Mouse (Mus musculus) B cell, adult 2 months (primary cell): Measurements from ENCODE around the gene Asl.

Experiments
- DNase-seq, 2 experiments: peaks; one replicate each; pipeline ENCODE4 v3.0.0; 2022

Gene Asl

DNA sequence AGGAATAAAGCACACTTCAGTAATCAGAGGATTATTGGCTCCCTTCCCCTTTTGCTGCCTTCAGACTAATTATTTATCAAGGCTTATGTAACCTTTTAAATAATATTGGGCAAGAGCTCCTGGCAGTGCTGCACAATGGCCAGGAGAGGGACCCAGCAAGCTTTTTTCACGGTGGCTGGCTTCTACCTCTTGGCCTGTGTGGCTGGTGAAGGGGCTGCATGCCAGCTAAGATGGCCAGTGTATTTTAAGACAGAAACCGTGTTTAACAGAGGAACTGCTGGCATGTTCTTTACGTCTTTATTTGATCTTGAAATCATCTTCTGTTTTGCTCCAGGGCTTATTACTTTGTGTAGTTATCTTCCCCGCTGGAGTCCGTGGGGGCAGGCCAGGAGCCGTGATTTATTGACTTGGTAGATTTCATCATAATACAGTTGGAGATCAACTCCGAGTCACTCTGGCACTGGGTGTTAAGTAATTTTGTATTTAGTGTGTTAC, 15.2 kb upstream of the Asl start:
- DNase-seq = peak; percentile 32 to 34

DNA sequence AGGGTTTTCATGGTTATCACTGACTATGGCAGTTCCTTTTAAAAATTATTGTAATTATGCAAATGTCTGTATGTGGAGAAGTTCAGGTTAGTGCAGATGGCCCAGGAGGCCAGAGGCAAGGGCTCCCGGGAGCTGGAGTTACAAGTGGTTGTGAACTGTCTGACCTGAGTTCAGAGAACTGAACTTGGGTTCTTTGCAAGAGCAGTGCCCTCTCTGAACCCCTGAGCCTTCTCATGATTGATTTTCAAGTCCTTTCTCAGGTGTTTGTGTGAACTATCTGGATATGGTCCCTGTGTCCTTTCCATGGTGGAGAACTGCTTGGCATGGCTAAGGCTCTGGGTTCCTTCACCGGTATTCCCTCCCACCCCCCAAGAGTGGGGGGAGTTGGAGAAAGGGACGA, 14.7 kb upstream of the Asl start:
- DNase-seq = no peak

GRCm38 (mm10) chr5:130041262-130041661, 12.2 kb upstream of the Asl start:
- no peak for DNase-seq

DNA sequence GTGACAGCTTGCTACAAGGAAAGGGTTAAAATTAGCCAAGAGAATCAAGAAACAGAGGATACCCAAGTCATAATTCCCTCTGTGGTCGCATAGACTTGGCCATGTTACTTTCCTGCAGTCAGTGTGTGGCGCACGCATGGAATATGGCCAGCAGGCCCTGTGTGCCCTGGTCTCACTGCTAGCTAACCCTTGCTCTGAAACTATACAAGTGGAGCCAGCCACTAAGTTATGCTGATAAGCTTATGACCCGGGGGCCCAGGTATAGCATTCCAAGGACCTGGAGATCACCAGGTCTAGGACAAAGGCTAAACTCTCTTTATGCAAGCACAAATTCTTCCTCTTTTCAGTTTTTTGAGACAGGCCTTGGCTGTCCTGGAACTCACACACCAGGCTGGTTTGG, 11.8 kb upstream of the Asl start:
- no peak for DNase-seq

GRCm38 (mm10) chr5:130037752-130038455, 8.9 kb upstream of the Asl start:
- peak; percentile 63 to 66 for DNase-seq

DNA sequence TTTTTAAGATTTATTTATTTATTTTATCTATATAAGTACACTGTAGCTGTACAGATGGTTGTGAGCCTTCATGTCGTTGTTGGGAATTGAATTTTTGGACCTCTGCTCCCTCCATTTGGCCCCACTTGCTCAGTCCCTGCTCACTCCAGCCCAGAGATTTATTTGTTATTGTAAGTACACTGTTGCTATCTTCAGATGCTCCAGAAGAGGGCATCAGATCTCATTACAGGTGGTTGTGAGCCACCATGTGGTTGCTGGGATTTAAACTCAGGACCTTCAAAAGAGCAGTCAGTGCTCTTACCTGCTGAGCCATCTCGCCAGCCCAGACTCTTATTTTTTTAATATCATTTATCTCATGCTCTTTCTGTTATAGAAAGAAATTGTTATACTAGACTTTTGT, 7.3 kb upstream of the Asl start:
- peak; percentile 19 to 32 for DNase-seq

GRCm38 (mm10) chr5:130033869-130034268, 4.8 kb upstream of the Asl start:
- no peak for DNase-seq

DNA sequence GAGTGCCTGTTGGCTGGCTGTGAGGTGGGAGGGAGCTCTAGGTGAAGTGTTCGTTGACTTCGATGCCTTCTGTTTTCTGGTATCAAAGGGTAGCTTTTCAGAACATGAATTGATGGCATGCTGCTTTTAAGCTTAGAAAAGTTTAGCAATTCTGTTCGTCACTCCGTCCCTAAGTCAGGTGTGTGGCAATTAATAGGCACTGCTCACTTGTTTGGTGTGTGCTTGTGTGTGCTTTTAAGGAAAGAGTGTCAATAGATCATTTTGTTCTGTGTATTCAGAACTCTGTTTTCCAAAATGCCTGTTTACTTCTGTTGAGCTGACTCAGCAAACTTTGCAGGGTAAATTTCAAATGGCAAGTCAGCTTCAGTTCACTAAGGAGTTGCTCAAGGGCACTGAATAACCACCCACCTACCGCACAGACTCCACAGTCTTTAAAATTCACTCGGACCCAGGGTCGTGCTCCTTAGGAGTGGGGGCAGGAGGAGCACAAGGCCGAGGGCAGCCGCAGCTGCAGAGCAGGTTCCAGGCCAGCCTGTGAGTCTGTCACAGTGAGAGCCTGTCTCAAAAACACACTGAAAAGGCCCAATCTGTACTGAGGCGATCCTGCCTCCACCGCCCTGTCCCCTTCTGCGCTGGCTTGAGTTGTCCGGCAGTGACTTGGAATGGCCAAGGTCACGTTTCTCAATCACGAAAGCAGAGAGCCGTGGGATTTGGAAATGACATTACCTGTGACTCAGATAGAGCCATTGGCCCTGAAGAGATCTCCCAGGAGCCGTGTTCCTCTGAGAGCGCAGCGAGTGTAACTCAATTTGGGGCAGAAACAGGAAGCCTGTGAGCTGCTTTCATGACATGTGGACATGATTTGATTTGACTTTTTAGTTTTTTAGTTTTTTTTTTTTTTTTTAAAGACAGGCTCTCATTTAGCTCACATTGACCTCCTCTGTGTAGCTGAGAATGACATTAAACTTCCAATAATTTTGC, 2.7 kb upstream of the Asl start:
- no peak for DNase-seq

DNA sequence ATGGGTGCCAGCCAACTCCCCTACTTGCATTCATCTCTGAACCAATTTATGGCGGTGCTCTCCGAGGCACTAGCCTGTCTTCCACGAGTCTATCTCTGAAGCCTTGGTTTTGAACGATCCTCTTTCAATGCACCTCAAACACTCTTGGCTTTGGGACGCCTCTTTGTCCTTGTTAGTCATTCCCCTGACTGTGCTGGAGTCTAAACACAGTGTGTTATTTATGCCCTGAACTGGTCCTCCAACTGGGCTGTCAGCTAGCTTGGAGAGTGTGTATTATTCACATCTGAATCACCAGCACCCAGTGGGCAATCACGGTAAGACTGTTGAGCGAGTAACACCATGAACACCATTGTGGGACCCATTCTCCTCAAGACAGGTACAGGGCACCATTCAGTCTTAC, 1.4 kb downstream of the Asl start:
- DNase-seq = no peak

DNA sequence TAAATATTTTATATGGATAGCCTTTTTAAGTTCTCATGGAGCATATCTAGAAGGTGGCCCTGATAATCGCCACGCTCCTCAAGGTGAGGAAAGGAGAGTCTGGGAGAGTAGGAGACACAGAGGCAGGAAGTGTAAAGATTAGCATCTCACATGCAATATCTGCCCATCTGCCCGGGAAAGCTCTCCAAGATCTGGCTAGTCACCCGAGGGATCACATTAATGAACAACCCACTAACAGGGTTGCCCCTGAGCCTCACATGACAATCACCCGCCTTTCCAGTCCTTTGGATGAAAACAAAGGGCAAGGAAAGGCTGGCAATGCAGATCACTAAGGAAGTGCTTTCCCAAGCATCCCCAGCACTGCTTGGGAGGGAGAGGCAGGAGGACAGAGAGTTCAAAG, 1.9 kb downstream of the Asl start:
- no peak for DNase-seq

DNA sequence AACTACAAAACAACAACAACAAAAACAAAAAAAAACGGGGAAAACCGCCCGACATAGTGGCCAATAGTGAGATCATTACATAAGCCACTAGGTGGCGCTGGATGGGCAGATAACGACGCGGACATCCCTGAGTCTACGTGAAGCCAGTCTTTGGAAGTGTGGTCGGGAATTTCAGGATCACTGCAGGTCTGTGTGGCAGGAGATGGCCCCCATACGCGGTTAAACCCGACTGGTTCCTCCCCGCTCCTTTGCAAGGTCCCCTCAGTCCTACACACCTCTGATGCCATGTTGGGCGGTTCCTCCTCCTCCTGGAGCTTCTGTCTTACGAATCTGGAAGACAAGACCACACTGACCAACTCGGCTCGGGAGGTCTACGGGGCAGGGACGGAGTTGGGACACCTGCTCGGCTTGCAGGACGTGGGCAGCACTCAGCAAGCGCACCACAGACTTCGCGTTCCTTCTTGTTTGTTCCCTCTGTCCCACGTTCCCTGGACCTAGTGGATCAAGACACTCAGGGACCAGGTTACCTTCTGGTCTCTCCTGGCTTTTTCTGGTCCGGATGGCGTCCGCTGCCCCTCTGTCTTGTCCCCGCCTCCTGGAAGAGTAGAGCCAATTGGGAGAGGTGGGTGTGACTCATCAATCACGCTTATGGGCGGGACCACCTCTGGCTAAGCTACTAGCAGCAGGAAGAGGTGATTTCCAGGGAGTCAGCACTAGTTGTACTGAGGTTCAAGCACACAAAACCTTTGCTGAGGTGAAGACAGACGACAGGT, 5.1 kb downstream of the Asl start:
- DNase-seq = peak; percentile 73 to 77

DNA sequence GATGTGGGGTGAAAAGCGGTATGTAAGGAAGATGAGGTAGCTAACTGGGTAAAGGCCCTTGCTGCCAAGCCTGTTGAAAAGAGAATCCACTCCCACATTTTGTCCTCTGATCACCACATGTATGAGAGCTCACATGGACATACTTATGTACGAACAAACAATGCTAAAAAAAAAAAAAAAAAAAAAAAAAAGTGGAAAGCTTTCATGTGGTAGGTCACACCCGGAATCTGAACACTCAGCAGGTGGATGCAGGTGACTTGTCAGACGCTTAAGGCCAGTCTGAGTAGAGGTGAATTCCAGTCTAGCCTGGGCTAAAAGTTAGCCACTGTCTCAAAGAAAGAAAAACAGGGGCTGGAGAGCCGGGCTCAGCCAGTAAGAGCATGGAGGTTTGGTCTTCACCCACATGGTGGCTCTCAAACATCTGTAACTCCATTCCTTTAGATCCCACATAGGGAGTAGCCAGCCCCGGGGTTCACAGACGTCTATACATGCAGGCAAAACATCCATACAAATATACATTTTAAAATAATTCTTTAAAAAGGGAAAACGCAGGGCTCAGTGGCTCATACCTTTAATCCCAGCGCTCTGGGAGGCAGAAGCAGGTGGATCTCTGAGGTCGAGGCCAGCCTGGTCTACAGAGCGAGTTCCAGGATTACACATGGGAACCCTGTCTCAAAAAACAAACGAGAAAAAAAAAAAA, 5.8 kb downstream of the Asl start:
- DNase-seq = peak in 1 of 2 experiments; percentile 8

DNA sequence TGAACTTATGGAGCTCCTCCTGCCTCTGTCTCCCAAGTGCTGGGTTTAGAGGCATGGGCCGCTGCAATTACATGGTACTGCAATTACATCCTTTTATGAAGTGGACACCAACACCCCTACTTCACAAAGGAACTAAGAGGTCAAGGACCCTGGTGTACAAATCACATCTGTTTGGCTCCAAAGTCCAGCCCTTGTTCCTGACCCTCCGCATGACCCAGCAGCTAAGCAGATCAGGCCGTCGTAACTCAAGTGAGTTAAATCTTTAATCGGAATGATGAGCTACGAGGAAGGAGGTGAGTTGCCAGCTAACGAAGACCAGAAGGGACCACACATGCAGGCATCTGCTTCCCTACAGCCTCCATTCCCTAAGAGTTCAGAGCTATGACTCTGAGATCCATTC, 6.7 kb downstream of the Asl start:
- DNase-seq = no peak

DNA sequence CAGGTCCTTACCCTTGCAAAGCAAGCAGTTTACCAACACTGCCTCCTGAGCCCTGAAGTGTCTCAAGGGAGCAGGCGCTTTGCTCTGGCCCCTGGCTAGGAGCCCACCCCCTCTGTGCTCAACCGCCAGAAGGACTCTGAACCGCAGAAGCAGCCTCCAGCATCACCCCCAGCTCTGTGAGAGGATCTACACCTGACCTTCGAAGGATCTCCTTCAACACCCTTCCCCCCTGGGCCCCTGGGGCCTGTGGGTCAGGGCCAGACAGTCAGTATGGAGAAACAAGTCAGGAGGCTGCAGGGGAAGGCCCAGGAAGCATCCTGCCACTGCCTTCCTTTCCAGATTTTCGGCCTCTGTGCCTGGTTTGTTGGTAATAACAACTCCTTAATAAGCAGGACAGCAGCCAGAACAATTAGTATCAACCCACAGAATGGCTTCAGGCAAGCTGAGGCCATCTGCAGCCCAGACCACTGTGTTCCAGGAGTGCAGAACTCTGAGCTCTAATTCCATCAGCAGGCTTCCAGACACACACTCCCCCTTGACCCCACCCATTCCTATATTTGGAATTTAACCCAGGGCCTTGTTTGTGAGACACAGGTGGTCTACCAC, 7.6 kb downstream of the Asl start:
- DNase-seq = no peak

GRCm38 (mm10) chr5:130019461-130019860, 9.6 kb downstream of the Asl start:
- DNase-seq = no peak

DNA sequence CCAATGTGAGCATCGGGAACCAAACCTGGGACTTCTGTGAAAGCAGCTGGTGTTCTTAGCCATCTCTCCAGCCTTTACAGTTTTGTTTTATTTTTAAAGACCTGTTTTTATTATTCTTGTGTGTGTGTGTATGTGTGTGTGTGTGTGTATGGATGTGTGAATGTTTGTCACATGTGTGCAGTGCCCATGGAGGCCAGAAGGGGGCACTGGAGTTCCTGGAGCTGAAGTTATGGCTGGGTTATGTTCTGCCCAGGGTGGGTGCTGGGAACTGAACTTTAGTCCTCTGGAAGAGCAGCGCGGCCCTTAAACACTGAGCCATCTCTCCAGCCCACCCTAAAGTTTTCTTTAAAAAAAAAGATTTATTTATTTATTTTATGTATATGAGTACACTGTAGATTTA, 13.9 kb downstream of the Asl start:
- no peak for DNase-seq

DNA sequence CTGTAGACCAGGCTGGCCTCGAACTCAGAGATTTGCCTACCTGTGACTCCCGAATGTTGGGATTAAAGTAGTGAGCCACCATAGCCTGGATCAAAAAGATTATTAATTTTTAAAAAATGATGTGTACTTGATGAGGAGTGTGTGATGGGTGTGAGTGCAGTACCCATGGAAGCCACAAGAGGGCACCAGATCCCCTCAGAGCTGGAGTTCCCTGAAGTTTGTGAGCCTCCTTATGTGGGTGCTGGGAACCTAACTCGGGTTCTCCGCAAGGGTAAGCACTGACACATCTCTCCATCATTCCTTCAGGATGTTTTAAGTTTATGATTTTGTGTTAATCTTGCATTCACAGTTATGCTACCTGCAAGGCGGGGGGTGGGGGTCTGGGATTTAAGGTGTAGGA, 18.1 kb downstream of the Asl start:
- DNase-seq = peak; percentile 56 to 58

DNA sequence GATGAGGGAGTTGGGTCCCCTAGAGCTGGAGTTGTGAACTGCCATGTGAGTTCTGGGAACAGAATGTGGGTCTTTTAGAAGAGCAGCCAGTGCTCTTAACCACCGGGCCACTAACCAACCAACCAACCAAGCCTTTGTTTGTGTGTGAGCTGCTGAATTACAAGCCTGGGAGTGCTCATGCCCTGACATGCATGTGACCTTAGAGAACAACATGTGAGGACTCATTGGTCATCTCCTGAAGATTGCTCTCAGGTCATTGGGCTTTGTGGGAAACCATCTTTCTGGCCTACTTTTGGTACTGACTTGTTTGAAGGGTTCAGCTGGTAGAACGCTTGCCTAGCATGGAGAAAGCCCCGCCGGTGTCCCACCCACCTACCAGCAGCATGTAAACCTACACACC, 19.3 kb downstream of the Asl start:
- no peak for DNase-seq

DNA sequence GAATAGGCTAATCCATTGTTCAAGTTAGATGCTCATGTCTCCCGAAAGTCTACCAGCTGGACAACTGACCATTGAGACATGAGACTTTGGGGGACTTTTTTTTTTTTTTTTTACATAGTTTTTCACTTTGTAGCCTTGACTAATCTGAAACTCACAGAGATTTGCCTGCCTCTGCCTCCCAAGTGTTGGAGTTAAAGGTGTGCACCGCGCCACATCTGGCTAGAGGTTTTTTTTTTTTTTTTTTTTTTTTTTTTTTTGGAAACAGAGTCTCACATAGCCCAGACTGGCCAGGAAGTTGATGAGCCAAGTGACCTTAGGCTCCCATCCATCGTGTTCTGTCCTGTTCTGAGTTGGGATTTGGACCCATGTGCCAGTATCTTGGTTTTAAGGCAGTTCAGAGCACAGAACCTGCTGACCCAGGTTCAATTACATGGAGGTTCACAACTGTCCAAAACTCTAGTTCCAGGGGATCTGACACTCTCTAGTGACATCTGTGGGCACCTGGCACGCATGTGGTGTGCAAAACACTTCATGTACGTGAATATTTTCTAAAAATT, 20.9 kb downstream of the Asl start:
- DNase-seq = no peak

DNA sequence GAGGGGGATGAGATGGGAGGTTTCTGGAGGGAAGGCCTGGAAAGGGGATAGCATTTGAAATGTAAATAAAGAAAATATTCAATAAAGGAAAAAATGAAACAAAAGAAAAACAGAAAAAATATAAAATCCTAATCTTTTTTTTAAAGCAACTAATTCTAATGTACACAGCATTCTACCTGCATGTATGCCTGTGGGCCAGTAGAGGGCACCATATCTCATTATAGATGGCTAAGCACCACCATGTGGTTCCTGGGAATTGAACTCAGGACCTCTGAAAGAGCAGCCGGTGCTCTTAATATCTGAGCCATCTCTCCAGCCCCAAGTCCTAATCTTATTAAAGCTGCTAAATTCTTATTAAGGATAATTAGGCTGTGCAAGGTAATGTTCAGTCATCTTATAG, 21.7 kb downstream of the Asl start:
- DNase-seq = peak; percentile 28 to 36

DNA sequence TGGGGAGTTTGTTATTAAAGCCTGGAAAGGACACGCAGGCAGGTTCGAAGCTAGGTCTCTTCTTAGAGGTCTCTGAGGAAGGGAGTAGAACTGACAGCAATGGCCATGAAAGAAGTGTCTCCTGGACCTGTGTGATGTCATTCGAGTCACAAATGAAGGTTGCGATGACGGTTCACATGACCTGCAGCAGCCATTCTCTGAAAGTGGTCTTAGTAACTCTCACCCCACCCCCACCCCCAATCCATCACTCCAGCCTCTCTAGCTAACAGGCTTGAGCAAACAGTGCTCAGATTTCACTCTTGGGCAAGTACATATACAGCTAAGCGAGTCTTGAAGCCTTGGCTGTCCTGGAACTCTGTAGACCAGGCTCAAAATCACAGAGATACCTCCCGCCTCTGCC, 25.8 kb downstream of the Asl start:
- no peak for DNase-seq
